Mouse (Mus musculus) MEL (cell line): ENCODE data around the gene Uggt2. TPM values are rescaled to one million over a fixed set of nuclear protein-coding genes. Genes with fewer than 3 reads are reported as not detected.
A peak's percentile ranks its signal among the peaks of the same experiment; 100 is the strongest.

Source experiments
- DNase-seq: peaks from one replicate; pipeline ENCODE4 v3.0.0; 2011; ENCODE audit warnings: low read depth, low spot score
- H3K27ac ChIP-seq: 2 replicates; pipeline ENCODE4 v1.5.1; 2012; ENCODE audit warnings: low read depth, mild to moderate bottlenecking, control low read depth, low read length, moderate library complexity; ENCODE audit not compliant: control insufficient read depth
- H3K27me3 ChIP-seq, 2 experiments: fragments of 150-350 bp in 1 of 2; sonication (generic) in 1 of 2; 2 replicates each; pipeline ENCODE4 v1.6.1; 2012; ENCODE audit warnings: low read length in 2 of 2, mild to moderate bottlenecking in 2 of 2, improper control_type of control experiment in 1 of 2, moderate library complexity in 1 of 2; ENCODE audit not compliant: insufficient read depth in 2 of 2, control insufficient read depth in 1 of 2
- H3K36me3 ChIP-seq, 2 experiments: 2 replicates each; pipeline ENCODE4 v1.6.1; 2012 to 2014; ENCODE audit warnings: low read length in 2 of 2, improper control_type of control experiment in 1 of 2, inconsistent platforms in 1 of 2, mild to moderate bottlenecking in 1 of 2; ENCODE audit not compliant: insufficient read depth in 2 of 2, control insufficient read depth in 1 of 2
- H3K4me1 ChIP-seq, 2 experiments: fragments of 150-350 bp in 1 of 2; sonication (generic) in 1 of 2; 2 replicates each; pipeline ENCODE4 v1.6.1; 2012; ENCODE audit warnings: low read length in 2 of 2, improper control_type of control experiment in 1 of 2, mild to moderate bottlenecking in 1 of 2; ENCODE audit not compliant: insufficient read depth in 2 of 2, control insufficient read depth in 1 of 2
- H3K4me3 ChIP-seq, 2 experiments: fragments of 150-350 bp in 1 of 2; sonication (generic) in 1 of 2; 2 replicates each; pipeline ENCODE4 v1.5.1; 2012; ENCODE audit warnings: low read depth in 2 of 2, low read length in 2 of 2, mild to moderate bottlenecking in 2 of 2, moderate library complexity in 2 of 2, control low read depth in 1 of 2, improper control_type of control experiment in 1 of 2; ENCODE audit not compliant: control insufficient read depth in 1 of 2, insufficient read depth in 1 of 2
- H3K79me2 ChIP-seq: 2 replicates; pipeline ENCODE4 v1.6.1; 2012; ENCODE audit warnings: mild to moderate bottlenecking, low read length, moderate library complexity; ENCODE audit not compliant: control insufficient read depth, poor library complexity, insufficient read depth
- H3K9ac ChIP-seq: 2 replicates; pipeline ENCODE4 v1.6.1; 2012; ENCODE audit warnings: low read depth, mild to moderate bottlenecking, control low read depth, low read length, moderate library complexity; ENCODE audit not compliant: control insufficient read depth, poor library complexity, severe bottlenecking
- H3K9me3 ChIP-seq: fragments of 150-350 bp; sonication (generic); replicated peaks from 2 replicates; pipeline ENCODE4 v1.6.1; 2012; ENCODE audit warnings: mild to moderate bottlenecking, low read length, improper control_type of control experiment, moderate library complexity; ENCODE audit not compliant: insufficient read depth
- BHLHE40 ChIP-seq: IDR thresholded peaks from 2 replicates; pipeline ENCODE4 v1.6.1; 2012; ENCODE audit warnings: low read depth, mild to moderate bottlenecking, inconsistent platforms, low read length, improper control_type of control experiment, borderline replicate concordance
- CHD1 ChIP-seq: IDR thresholded peaks from 2 replicates; pipeline ENCODE4 v1.6.1; 2012; ENCODE audit warnings: low read depth, mild to moderate bottlenecking, inconsistent platforms, low read length, improper control_type of control experiment
- CHD2 ChIP-seq: IDR thresholded peaks from 2 replicates; pipeline ENCODE4 v1.6.1; 2011; ENCODE audit warnings: low read length, improper control_type of control experiment
- CTCF ChIP-seq, 3 experiments: IDR thresholded peaks in 2 of 3; conservative IDR thresholded peaks in 1 of 3; 2 replicates each; pipeline ENCODE4 v1.5.1; 2011 to 2012; ENCODE audit warnings: low read length in 3 of 3, low read depth in 2 of 3, mild to moderate bottlenecking in 2 of 3, improper control_type of control experiment in 1 of 3, inconsistent platforms in 1 of 3, mixed read lengths in 1 of 3, moderate library complexity in 1 of 3; ENCODE audit not compliant: control insufficient read depth in 1 of 3, insufficient read depth in 1 of 3, poor library complexity in 1 of 3, severe bottlenecking in 1 of 3
- ELF1 ChIP-seq: IDR thresholded peaks from 2 replicates; pipeline ENCODE4 v1.6.1; 2014; ENCODE audit warnings: low read depth, mild to moderate bottlenecking, inconsistent platforms, low read length, improper control_type of control experiment, moderate library complexity
- EP300 ChIP-seq, 2 experiments: IDR thresholded peaks; 2 replicates each; pipeline ENCODE4 v1.6.1; 2011; ENCODE audit warnings: improper control_type of control experiment in 2 of 2, low read length in 2 of 2, low read depth in 1 of 2, mild to moderate bottlenecking in 1 of 2
- GABPA ChIP-seq: IDR thresholded peaks from 2 replicates; pipeline ENCODE4 v1.6.1; 2012; ENCODE audit warnings: low read depth, mild to moderate bottlenecking, inconsistent platforms, low read length, improper control_type of control experiment, moderate library complexity
- HCFC1 ChIP-seq: IDR thresholded peaks from 2 replicates; pipeline ENCODE4 v1.6.1; 2012; ENCODE audit warnings: low read depth, mild to moderate bottlenecking, inconsistent platforms, low read length, improper control_type of control experiment, moderate library complexity
- JUND ChIP-seq: IDR thresholded peaks from 2 replicates; pipeline ENCODE4 v1.6.1; 2011; ENCODE audit warnings: low read depth, mild to moderate bottlenecking, improper control_type of control experiment, low read length
- KAT2A ChIP-seq: conservative IDR thresholded peaks from 2 replicates; pipeline ENCODE4 v1.6.1; 2012; ENCODE audit warnings: low read depth, low read length, improper control_type of control experiment, inconsistent platforms
- MEF2A ChIP-seq: IDR thresholded peaks from 2 replicates; pipeline ENCODE4 v1.6.1; 2014; ENCODE audit warnings: low read depth, mild to moderate bottlenecking, inconsistent platforms, low read length, improper control_type of control experiment; ENCODE audit not compliant: poor library complexity, insufficient replicate concordance, severe bottlenecking; ENCODE audit errors: extremely low read depth
- MYB ChIP-seq: IDR thresholded peaks from 2 replicates; pipeline ENCODE4 v1.6.1; 2011; ENCODE audit warnings: mild to moderate bottlenecking, low read depth, low read length, improper control_type of control experiment
- MYC ChIP-seq: IDR thresholded peaks from 2 replicates; pipeline ENCODE4 v1.6.1; 2011; ENCODE audit warnings: low read depth, mild to moderate bottlenecking, low read length, improper control_type of control experiment, moderate library complexity
- NRF1 ChIP-seq: IDR thresholded peaks from 2 replicates; pipeline ENCODE4 v1.6.1; 2014; ENCODE audit warnings: low read depth, mild to moderate bottlenecking, inconsistent platforms, low read length, improper control_type of control experiment, moderate library complexity; ENCODE audit not compliant: poor library complexity, insufficient read depth, severe bottlenecking
- POLR2AphosphoS2 ChIP-seq: IDR thresholded peaks from 2 replicates; pipeline ENCODE4 v1.6.1; 2011; ENCODE audit warnings: low read length, improper control_type of control experiment
- RCOR1 ChIP-seq: IDR thresholded peaks from 2 replicates; pipeline ENCODE4 v1.6.1; 2012; ENCODE audit warnings: low read depth, mild to moderate bottlenecking, inconsistent platforms, low read length, improper control_type of control experiment
- SIN3A ChIP-seq: IDR thresholded peaks from 2 replicates; pipeline ENCODE4 v1.6.1; 2012; ENCODE audit warnings: low read length, improper control_type of control experiment, inconsistent platforms
- SMC3 ChIP-seq: IDR thresholded peaks from 2 replicates; pipeline ENCODE4 v1.6.1; 2011; ENCODE audit warnings: low read depth, low read length, improper control_type of control experiment
- TBP ChIP-seq: IDR thresholded peaks from 2 replicates; pipeline ENCODE4 v1.8.0; 2011; ENCODE audit warnings: low read depth, low read length, improper control_type of control experiment
- TCF12 ChIP-seq: IDR thresholded peaks from 2 replicates; pipeline ENCODE4 v1.6.1; 2014; ENCODE audit warnings: low read depth, mild to moderate bottlenecking, inconsistent platforms, low read length, improper control_type of control experiment, moderate library complexity
- UBTF ChIP-seq: IDR thresholded peaks from 2 replicates; pipeline ENCODE4 v1.6.1; 2012; ENCODE audit warnings: low read depth, mild to moderate bottlenecking, inconsistent platforms, low read length, improper control_type of control experiment, moderate library complexity, borderline replicate concordance; ENCODE audit not compliant: insufficient read depth
- USF1 ChIP-seq: IDR thresholded peaks from 2 replicates; pipeline ENCODE4 v1.6.1; 2014; ENCODE audit warnings: low read depth, mild to moderate bottlenecking, inconsistent platforms, low read length, improper control_type of control experiment, moderate library complexity
- USF2 ChIP-seq, 2 experiments: IDR thresholded peaks; 2 replicates each; pipeline ENCODE4 v1.6.1; 2011 to 2012; ENCODE audit warnings: improper control_type of control experiment in 2 of 2, low read length in 2 of 2, borderline replicate concordance in 1 of 2, inconsistent platforms in 1 of 2, low read depth in 1 of 2, mild to moderate bottlenecking in 1 of 2; ENCODE audit not compliant: insufficient read depth in 1 of 2
- ZC3H11A ChIP-seq: IDR thresholded peaks from 2 replicates; pipeline ENCODE4 v1.6.1; 2012; ENCODE audit warnings: low read depth, mild to moderate bottlenecking, inconsistent platforms, low read length, improper control_type of control experiment
- ZKSCAN1 ChIP-seq: IDR thresholded peaks from 2 replicates; pipeline ENCODE4 v1.6.1; 2012; ENCODE audit warnings: low read depth, mild to moderate bottlenecking, inconsistent platforms, low read length, improper control_type of control experiment, moderate library complexity
- ZMIZ1 ChIP-seq: IDR thresholded peaks from 2 replicates; pipeline ENCODE4 v1.6.1; 2012; ENCODE audit warnings: low read depth, mild to moderate bottlenecking, inconsistent platforms, low read length, improper control_type of control experiment, moderate library complexity
- ZNF384 ChIP-seq: IDR thresholded peaks from 2 replicates; pipeline ENCODE4 v1.6.1; 2012; ENCODE audit warnings: low read depth, mild to moderate bottlenecking, inconsistent platforms, low read length, improper control_type of control experiment
- polyA plus RNA-seq, 2 experiments: library from polyadenylated mRNA; stranded (reverse) in 1 of 2; unstranded in 1 of 2; fragments of >175 nt in 1 of 2; fragments of >200 nt in 1 of 2; gene quantifications; 2 replicates each; pipeline versions ENCODE4 v1.2.1 to v1.2.4; 2012; ENCODE audit warnings: low replicate concordance in 2 of 2, low read depth in 1 of 2; ENCODE audit not compliant: insufficient read length in 2 of 2, insufficient read depth in 1 of 2, missing spikeins in 1 of 2
- total RNA-seq: library from RNA; depleted of rRNA; stranded (reverse); fragments of 300-350 nt; gene quantifications from 2 replicates; pipeline ENCODE4 v1.2.3, GENCODE M21; 2012

Gene Uggt2
- total and polyA plus RNA-seq, 3 experiments = 0.23 to 0.31 TPM; not detected in 1

DNA sequence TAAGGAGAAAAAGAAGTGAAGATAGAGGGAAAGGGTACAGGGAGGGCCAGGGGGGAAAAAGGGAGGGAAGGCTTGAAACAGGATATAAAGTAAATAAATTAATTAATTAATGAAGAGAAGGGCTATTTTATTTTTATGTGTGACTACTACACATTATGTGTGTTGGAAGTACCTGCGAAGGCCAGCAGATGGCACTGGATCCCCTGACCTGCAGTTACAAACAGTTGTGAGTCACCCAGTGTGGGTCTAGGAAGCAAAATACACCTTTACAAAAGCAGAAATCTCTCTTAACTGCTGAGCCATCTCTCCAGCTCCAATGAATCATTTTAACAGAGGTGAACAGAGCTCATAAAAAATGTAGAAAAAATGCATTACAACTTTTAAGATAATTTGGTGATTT, 59.0 kb downstream of the Uggt2 start (continued):
- TF ChIP-seq KAT2A (no peak), ZNF384 (no peak), CTCF (IDR thresholded peaks at IDR 0.05 in 2 of 3, conservative IDR thresholded peaks at IDR 0.05 in 1 of 3; ENCODE audit: control insufficient read depth in 1 of 3, insufficient read depth in 1 of 3, low read depth in 2 of 3, low read length in 3 of 3, poor library complexity in 1 of 3, severe bottlenecking in 1 of 3) (peak; percentile 33 to 69 (median 68)), EP300 (IDR thresholded peaks at IDR 0.05; ENCODE audit: low read depth in 1 of 2, low read length in 2 of 2) (no peak), ZMIZ1 (no peak), ELF1 (no peak), TCF12 (no peak)
- TF ChIP-seq, all 39 proteins: peak for 4

- Histone ChIP-seq H3K4me3 (no peak overlapping the region), H3K27me3 (peaks cover 0 to 2% of the 10 kb centered on the region in 2 experiments; a peak in 1 of 4 replicates), H3K27ac (no peak overlapping the region), H3K9ac (no peak overlapping the region), H3K79me2 (no peaks in the 10 kb centered on the region), H3K36me3 (no peaks in the 10 kb centered on the region), H3K9me3 (no peaks in the 10 kb centered on the region), H3K4me1 (no peaks in the 10 kb centered on the region)
- TF ChIP-seq UBTF = no peak
- TF ChIP-seq SMC3 = no peak
- no peak for TF ChIP-seq ZKSCAN1
- no peak for TF ChIP-seq CHD1
- TF ChIP-seq HCFC1 = no peak
- no peak for TF ChIP-seq SIN3A
- no peak for TF ChIP-seq MYC
- TF ChIP-seq BHLHE40 = no peak
- TF ChIP-seq MEF2A = no peak
- DNase-seq = no peak
Measured at GRCm38 (mm10) chr14:119037755-119038154, 61.5 kb downstream of the Uggt2 start.

DNA sequence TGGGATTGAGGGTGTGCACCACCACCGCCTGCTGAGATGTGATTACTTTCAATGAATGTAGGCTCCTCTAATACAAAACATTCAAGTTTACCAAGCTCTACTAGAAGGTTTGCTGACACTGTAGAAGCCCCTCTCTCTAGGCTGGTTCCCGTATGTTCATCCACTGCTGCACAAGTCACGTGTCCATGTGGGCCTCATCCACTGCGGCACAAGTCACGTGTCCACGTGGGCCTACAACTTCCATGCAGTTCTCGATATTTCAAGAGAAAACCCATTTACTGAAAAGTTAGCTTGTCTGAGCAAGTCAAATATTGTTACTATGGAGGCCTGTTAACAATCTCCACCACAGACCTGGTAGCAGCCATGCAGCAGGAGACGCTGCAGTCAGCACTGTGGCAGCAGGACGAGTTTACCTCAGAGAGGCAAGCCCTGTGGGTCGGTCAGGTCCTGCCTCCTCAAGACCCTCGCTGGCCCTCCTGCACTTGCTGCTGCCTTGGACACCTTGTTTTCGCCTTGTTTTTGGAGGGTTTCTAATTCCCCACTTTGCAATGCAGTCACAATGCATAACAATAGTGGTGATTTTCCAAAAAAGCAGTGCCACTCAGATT, 62.0 kb downstream of the Uggt2 start:
- no peak for TF ChIP-seq MYC
- no peak for TF ChIP-seq MEF2A
- no peak for TF ChIP-seq POLR2AphosphoS2
- no peak for TF ChIP-seq TCF12
- no peak for TF ChIP-seq CHD2
- TF ChIP-seq ZC3H11A = no peak
- no peak for TF ChIP-seq GABPA
- TF ChIP-seq MYB = no peak
- TF ChIP-seq ELF1 = no peak
- no peak for TF ChIP-seq RCOR1
- no peak for TF ChIP-seq JUND
- no peak for TF ChIP-seq NRF1
- TF ChIP-seq USF2 (IDR thresholded peaks at IDR 0.05; ENCODE audit: borderline replicate concordance in 1 of 2, insufficient read depth in 1 of 2, low read depth in 1 of 2, low read length in 2 of 2) = no peak
- TF ChIP-seq HCFC1 = no peak
- no peak for TF ChIP-seq CTCF (IDR thresholded peaks at IDR 0.05 in 2 of 3, conservative IDR thresholded peaks at IDR 0.05 in 1 of 3; ENCODE audit: control insufficient read depth in 1 of 3, insufficient read depth in 1 of 3, low read depth in 2 of 3, low read length in 3 of 3, poor library complexity in 1 of 3, severe bottlenecking in 1 of 3)
- no peak for TF ChIP-seq TBP
- TF ChIP-seq USF1 = no peak
- TF ChIP-seq, all 39 proteins: peak for 0
- no peaks in the 10 kb centered on the region for H3K36me3 ChIP-seq
- H3K79me2 ChIP-seq = no peaks in the 10 kb centered on the region
- no peak overlapping the region for H3K4me3 ChIP-seq
- H3K4me1 ChIP-seq = no peaks in the 10 kb centered on the region
- no peaks in the 10 kb centered on the region for H3K9me3 ChIP-seq
- DNase-seq = no peak
- H3K9ac ChIP-seq = no peak overlapping the region
- peaks cover 0 to 2% of the 10 kb centered on the region in 2 experiments; a peak in 1 of 4 replicates for H3K27me3 ChIP-seq
- no peak overlapping the region for H3K27ac ChIP-seq
